Mouse (Mus musculus) layer of hippocampus, adult 11-12 months (tissue): ENCODE measurements at regions not wholly inside any gene's neighbourhood (a gene's known extent, or its start where the extent isn't known, plus 50 kb on each side); places are given as distances from the start of the nearest gene placed in this dataset.

Source experiments
- DNase-seq: peaks from one replicate; pipeline ENCODE4 v3.0.0; 2022; ENCODE audit warnings: low spot score

- no peak for DNase-seq
Observed at GRCm38 (mm10) chr2:128536294-128536693, 54.7 kb upstream of the Spdye4c start.

GRCm38 (mm10) chr2:128537425-128537824 is 53.6 kb upstream of the Spdye4c start:
- DNase-seq, result peak; percentile 20

GRCm38 (mm10) chr2:128538736-128539135 is 52.3 kb upstream of the Spdye4c start:
- no peak for DNase-seq
